Mouse (Mus musculus): ENCODE data around the gene Cntnap5b.

DNA sequence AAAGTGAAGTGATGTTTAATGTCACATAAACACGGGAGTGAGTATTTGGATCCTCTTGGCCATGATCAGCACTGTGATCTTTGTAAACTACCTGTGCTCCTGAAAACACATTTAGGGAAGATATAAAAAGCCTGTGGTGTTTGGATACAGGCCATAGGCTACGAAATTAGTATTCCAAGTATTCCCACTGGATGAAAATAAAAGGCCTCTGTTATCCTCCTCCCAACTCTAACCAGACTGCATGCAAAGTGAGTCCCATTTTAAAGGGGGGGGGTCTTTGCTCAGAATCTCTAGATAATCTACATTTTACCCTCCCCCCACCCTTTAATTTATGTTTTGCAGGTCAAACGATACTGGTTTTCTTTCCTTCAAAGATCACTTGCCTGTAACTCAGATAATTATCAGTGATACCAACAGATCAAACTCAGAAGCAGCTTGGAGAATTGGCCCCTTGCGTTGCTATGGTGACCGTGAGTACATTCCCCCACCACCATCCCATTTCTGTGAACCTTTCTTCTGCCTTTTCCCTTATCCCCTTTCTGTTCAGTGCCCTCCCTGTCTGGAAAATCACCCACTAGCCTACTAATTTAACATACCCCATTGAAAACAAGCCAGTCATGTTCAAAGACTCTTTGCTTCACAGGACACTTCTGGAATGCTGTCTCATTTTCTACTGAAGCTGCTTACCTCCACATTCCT lies 597.0 kb downstream of the Cntnap5b start:
- no peak for TF ChIP-seq POLR2A (IDR thresholded peaks at IDR 0.05; ENCODE audit: borderline replicate concordance, insufficient read depth, low read length)
- no peak for TF ChIP-seq CTCF (IDR thresholded peaks at IDR 0.05; ENCODE audit: borderline replicate concordance, insufficient read depth, low read depth, low read length)
